Mouse (Mus musculus): ENCODE results near the gene Sh3bgrl2.

- no peak for TF ChIP-seq CTCF (IDR thresholded peaks at IDR 0.05; ENCODE audit: extremely low read depth, insufficient read depth, low read length)
- TF ChIP-seq POLR2A (IDR thresholded peaks at IDR 0.05; ENCODE audit: extremely low read depth, insufficient read depth, low read length), result no peak
Measured at GRCm38 (mm10) chr9:83598047-83598446, 49.9 kb downstream of the Sh3bgrl2 start.
